Mouse (Mus musculus) limb, embryonic 15.5 days (tissue): ENCODE measurements around the gene Glod4. TPM values are rescaled to one million over a fixed set of nuclear protein-coding genes. Genes with fewer than 3 reads are reported as not detected.
A peak's percentile ranks its signal among the peaks of the same experiment; 100 is the strongest.
"Not testable (repeated sequence)": the region's sequence is repeated elsewhere in the genome, so short reads cannot be mapped to it uniquely, and the experiment has no call there.

Experiments
- ATAC-seq: fragments of 200-750 bp; cut with Nextera tagmentation; 2 replicates; pipeline ENCODE4 v1.8.0; 2017; ENCODE audit warnings: low read depth, moderate TSS enrichment; ENCODE audit not compliant: insufficient number of reproducible peaks, low FRiP score, low TSS enrichment
- H3K27ac ChIP-seq: fragments of 300-500 bp; sonication (generic); 2 replicates; pipeline ENCODE4 v1.5.1; 2015; ENCODE audit warnings: moderate library complexity, mild to moderate bottlenecking, inconsistent platforms
- H3K27me3 ChIP-seq: fragments of 300-500 bp; sonication (generic); 2 replicates; pipeline ENCODE4 v1.6.1; 2015; ENCODE audit warnings: inconsistent platforms
- H3K36me3 ChIP-seq: fragments of 300-500 bp; sonication (generic); 2 replicates; pipeline ENCODE4 v1.6.1; 2015; ENCODE audit warnings: inconsistent platforms
- H3K4me1 ChIP-seq: fragments of 300-500 bp; sonication (generic); 2 replicates; pipeline ENCODE4 v1.6.1; 2015; ENCODE audit warnings: inconsistent platforms
- H3K4me2 ChIP-seq: fragments of 300-500 bp; sonication (generic); 2 replicates; pipeline ENCODE4 v1.6.1; 2015; ENCODE audit warnings: mild to moderate bottlenecking, inconsistent platforms
- H3K4me3 ChIP-seq: fragments of 300-500 bp; sonication (generic); 2 replicates; pipeline ENCODE4 v1.5.1; 2015; ENCODE audit warnings: mild to moderate bottlenecking, inconsistent platforms
- H3K9ac ChIP-seq: fragments of 300-500 bp; sonication (generic); 2 replicates; pipeline ENCODE4 v1.6.1; 2015; ENCODE audit warnings: inconsistent platforms
- H3K9me3 ChIP-seq: fragments of 300-500 bp; sonication (generic); 2 replicates; pipeline ENCODE4 v1.6.1; 2016; ENCODE audit warnings: inconsistent platforms
- WGBS: fragments of 180-500 bp; shearing (Covaris S2); methylation state at CpG from one replicate; pipeline ENCODE4 v1.1.7; 2015; 5-methylcytosine and 5-hydroxymethylcytosine counted together
- polyA plus RNA-seq: library from polyadenylated mRNA; unstranded; fragments of >200 nt; fragmentation: Nextera tagmentation; extraction: Ambion mirVana; gene quantifications from 2 replicates; pipeline ENCODE4 v1.2.1, GENCODE M21; 2015

Glod4 gene
- polyA plus RNA-seq, 1 experiment from 2014 or later = 131 TPM

DNA sequence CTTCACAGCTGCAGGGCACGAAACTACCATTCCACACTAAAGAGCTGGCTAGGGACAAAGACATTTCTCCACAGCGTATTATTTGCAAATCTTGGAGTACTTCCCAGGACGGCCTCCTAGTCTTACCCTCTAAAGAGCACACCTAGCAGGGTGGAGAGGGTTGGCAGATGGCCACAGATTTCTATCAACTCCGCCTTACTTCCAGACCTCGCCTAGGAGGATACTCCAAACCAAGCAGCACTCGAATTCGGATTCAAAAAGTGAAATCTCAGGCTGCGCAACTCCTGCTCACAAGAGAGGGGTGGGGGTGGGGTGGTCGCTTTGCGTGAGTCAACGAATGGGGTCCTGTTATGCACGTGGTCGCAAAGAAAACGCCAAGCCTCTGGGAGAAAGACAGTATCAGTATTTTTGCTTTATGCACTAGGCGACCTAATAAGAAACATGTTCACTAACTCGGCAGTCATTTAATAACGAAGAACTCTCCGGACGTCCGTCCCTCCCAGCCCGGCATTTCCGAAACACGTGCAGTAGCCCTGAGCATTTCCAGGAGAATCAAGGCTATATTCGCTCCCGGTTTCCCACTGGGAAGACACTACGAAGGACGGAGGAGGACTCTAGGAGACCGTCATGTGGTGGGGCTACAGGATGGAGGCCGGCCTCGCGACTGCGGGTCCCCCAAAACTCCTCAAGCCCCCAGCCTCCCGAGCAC is 26.7 kb downstream of the Glod4 start:
- H3K4me3 ChIP-seq = peak overlapping the region; percentile 57
- H3K9me3 ChIP-seq = no peaks in the 10 kb centered on the region
- no peaks in the 10 kb centered on the region for H3K27me3 ChIP-seq
- H3K4me2 ChIP-seq = peak overlapping the region; percentile 68
- H3K4me1 ChIP-seq = peaks cover 16% of the 10 kb centered on the region
- peak overlapping the region; percentile 93 for H3K27ac ChIP-seq
- 1% methylated on average over 33 of the region's 33 CpGs for WGBS
- peak overlapping the region; percentile 64 for H3K9ac ChIP-seq
- H3K36me3 ChIP-seq = peaks cover 53% of the 10 kb centered on the region
- peak; percentile 22; the same call in 1 of the 2 replicates for ATAC-seq

DNA sequence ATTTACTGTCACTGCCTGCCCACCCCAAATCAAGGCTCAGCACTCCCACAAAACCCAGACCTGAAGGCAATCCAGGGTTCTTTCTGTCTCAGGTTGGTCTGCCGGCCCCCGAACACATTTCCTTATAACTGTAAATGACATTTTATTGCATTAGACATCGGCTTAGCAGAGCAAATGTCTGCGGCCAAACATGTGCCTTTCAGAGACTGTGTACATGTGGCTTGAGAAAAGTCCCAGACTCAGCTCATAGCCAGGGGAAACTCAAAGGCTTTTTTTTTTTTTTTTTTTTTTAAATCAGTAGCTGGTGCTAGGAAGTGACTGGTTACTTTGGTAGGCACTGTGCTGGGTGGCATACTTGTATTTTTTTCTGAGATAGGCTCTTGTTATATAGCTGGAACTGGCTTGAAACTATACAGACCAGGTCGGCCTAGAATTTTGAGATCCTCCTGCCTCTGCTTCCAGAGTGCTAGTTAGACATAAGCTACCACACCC is 27.4 kb downstream of the Glod4 start:
- no peaks in the 10 kb centered on the region for H3K9me3 ChIP-seq
- H3K27ac ChIP-seq = peak overlapping the region; percentile 93
- WGBS = 65% methylated on average over 5 of the region's 5 CpGs
- ATAC-seq = no peak
- no peak overlapping the region for H3K9ac ChIP-seq
- H3K4me3 ChIP-seq = peak overlapping the region; percentile 57
- H3K4me1 ChIP-seq = peaks cover 16% of the 10 kb centered on the region
- peaks cover 46% of the 10 kb centered on the region for H3K36me3 ChIP-seq
- H3K4me2 ChIP-seq = peak overlapping the region; percentile 68
- no peaks in the 10 kb centered on the region for H3K27me3 ChIP-seq

GRCm38 (mm10) chr11:76215011-76215410 is 28.5 kb downstream of the Glod4 start:
- Histone ChIP-seq H3K4me2 (no peak overlapping the region), H3K4me3 (no peak overlapping the region), H3K9ac (no peak overlapping the region), H3K27ac (no peak overlapping the region), H3K9me3 (no peaks in the 10 kb centered on the region), H3K4me1 (peaks cover 17% of the 10 kb centered on the region), H3K36me3 (peaks cover 44% of the 10 kb centered on the region), H3K27me3 (no peaks in the 10 kb centered on the region)
- WGBS = 96% methylated on average over 2 of the region's 2 CpGs
- no peak for ATAC-seq

GRCm38 (mm10) chr11:76213841-76214240 is 29.7 kb downstream of the Glod4 start:
- H3K36me3 ChIP-seq = peaks cover 43% of the 10 kb centered on the region
- no peak for ATAC-seq
- no peak overlapping the region for H3K4me3 ChIP-seq
- H3K9ac ChIP-seq = no peak overlapping the region
- peaks cover 20% of the 10 kb centered on the region for H3K4me1 ChIP-seq
- H3K27ac ChIP-seq = no peak overlapping the region
- WGBS = 88% methylated on average over 5 of the region's 5 CpGs
- no peaks in the 10 kb centered on the region for H3K9me3 ChIP-seq
- H3K27me3 ChIP-seq = no peaks in the 10 kb centered on the region
- H3K4me2 ChIP-seq = no peak overlapping the region

DNA sequence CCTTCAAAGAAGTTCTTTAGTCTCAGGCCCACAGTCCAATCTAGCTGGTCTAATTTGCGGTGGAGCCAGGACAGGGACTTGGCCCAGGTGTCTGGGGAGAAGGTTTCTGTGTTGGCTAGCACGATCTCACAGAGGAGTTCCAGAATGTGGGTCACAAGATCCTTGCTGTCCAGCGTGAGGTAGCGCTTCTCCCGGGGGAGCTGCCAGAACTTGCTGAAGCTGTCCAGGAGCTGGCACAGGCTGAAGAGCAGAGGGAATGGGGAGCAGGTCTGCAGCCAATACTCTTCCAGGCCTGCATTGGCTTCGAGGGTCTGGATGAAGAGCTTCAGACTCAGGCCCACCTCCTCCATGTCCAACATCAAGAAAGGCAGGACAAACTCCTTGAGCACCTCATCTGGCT is 31.9 kb downstream of the Glod4 start:
- Histone ChIP-seq H3K4me1 (peaks cover 15% of the 10 kb centered on the region), H3K36me3 (peaks cover 63% of the 10 kb centered on the region)
- H3K9ac ChIP-seq, H3K4me2 ChIP-seq, ATAC-seq, H3K27me3 ChIP-seq, H3K27ac ChIP-seq, H3K9me3 ChIP-seq, H3K4me3 ChIP-seq: not testable (repeated sequence)
- 96% methylated on average over 6 of the region's 6 CpGs for WGBS

- H3K36me3 ChIP-seq = peaks cover 74% of the 10 kb centered on the region
- H3K4me2 ChIP-seq = no peak overlapping the region
- peak overlapping the region; percentile 22; the same call in 1 of the 2 replicates for H3K27ac ChIP-seq
- no peaks in the 10 kb centered on the region for H3K9me3 ChIP-seq
- no peak overlapping the region for H3K4me3 ChIP-seq
- H3K9ac ChIP-seq = no peak overlapping the region
- no peak for ATAC-seq
- WGBS = 74% methylated on average over 13 of the region's 13 CpGs
- no peaks in the 10 kb centered on the region for H3K27me3 ChIP-seq
- peaks cover 4% of the 10 kb centered on the region; the same call in 1 of the 2 replicates for H3K4me1 ChIP-seq
Measured at GRCm38 (mm10) chr11:76210228-76210985, 33.1 kb downstream of the Glod4 start.

- ATAC-seq = no peak
- Histone ChIP-seq H3K9ac (no peak overlapping the region), H3K36me3 (peaks cover 56% of the 10 kb centered on the region), H3K4me2 (no peak overlapping the region), H3K4me1 (peaks cover 13% of the 10 kb centered on the region), H3K4me3 (no peak overlapping the region), H3K9me3 (no peaks in the 10 kb centered on the region), H3K27ac (no peak overlapping the region), H3K27me3 (no peaks in the 10 kb centered on the region)
- 91% methylated on average over 5 of the region's 5 CpGs for WGBS
Measured at GRCm38 (mm10) chr11:76206793-76207192, 36.7 kb downstream of the Glod4 start.

GRCm38 (mm10) chr11:76201761-76202674 is 41.5 kb downstream of the Glod4 start:
- Histone ChIP-seq H3K9me3 (no peaks in the 10 kb centered on the region), H3K27ac (peak overlapping the region; percentile 89), H3K4me2 (peak overlapping the region; percentile 88), H3K4me1 (peaks cover 16% of the 10 kb centered on the region), H3K4me3 (peak overlapping the region; percentile 88), H3K9ac (peak overlapping the region; percentile 81), H3K27me3 (no peaks in the 10 kb centered on the region), H3K36me3 (peaks cover 23% of the 10 kb centered on the region)
- peak; percentile 97 for ATAC-seq
- under 1% methylated on average over 84 of the region's 90 CpGs for WGBS

DNA sequence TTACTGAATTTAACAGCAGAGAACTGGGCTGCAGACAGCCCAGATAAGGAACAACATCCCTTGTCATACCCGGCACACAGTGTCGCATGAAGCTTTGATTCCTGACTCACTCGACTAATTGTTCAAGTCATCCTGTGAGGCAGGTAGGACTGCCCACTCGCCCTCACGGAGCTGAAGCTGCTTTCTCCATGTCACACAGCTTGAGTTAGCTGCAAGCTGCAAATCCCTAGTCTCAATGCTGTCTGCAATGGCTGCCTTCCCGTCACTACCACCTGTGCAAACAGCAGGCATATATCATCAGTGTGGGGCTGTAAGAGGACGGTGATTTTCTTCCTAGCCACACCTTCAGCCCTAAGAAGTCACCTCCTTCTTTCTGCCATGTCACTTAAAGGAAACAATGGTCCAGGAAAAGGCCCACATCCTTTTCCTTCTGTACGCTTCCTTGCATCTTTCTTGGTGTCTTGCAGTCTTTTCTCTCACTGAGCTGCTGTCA is 46.5 kb downstream of the Glod4 start:
- Histone ChIP-seq H3K36me3 (no peaks in the 10 kb centered on the region), H3K9me3 (no peaks in the 10 kb centered on the region), H3K27me3 (no peaks in the 10 kb centered on the region), H3K4me1 (peaks cover 7% of the 10 kb centered on the region; the same call in 1 of the 2 replicates), H3K27ac (no peak overlapping the region), H3K4me2 (no peak overlapping the region), H3K9ac (no peak overlapping the region), H3K4me3 (no peak overlapping the region)
- ATAC-seq = no peak
- WGBS = 52% methylated on average over 8 of the region's 8 CpGs

DNA sequence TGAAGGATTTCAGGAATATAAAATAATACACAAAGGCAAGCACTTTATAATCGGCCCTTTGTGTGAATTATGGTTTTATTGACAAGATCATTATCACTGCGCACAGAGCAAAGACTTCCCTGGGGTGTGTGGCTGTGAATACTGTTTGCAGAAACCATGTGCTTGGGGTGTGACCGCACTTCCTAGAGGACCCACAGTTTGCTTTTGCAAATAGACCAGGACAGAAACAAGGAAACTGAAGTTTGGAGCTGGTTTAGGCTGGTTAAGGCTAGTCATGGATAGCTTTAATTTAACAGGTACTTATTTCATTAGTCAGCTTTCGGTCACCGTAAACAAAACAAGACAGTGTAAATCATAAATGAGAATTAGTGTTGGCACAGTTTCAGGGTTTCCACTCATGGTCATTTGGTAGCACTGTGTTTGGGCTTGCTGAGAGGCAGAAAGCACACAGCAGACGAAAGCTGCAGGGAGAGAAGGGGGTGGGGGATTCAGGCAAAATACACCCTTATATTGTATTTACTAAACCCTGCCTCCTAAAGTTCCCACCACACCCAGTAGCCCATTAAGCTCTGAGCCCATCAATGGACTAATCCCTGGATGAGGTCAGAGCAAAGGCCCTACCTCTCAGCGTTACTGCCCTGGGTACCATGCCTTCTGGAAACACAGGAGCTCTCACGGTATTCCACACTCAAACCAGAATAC is 47.1 kb downstream of the Glod4 start:
- Histone ChIP-seq H3K36me3 (no peaks in the 10 kb centered on the region), H3K4me1 (peaks cover 3% of the 10 kb centered on the region; the same call in 1 of the 2 replicates), H3K4me3 (no peak overlapping the region), H3K27me3 (no peaks in the 10 kb centered on the region), H3K9me3 (no peaks in the 10 kb centered on the region), H3K27ac (no peak overlapping the region), H3K4me2 (no peak overlapping the region), H3K9ac (no peak overlapping the region)
- WGBS = 50% methylated on average over 8 of the region's 8 CpGs
- ATAC-seq = no peak

- 74% methylated on average over 6 of the region's 6 CpGs for WGBS
- H3K36me3 ChIP-seq = no peaks in the 10 kb centered on the region
- no peak overlapping the region for H3K4me3 ChIP-seq
- no peak overlapping the region for H3K27ac ChIP-seq
- H3K4me1 ChIP-seq = no peaks in the 10 kb centered on the region
- ATAC-seq = no peak
- no peaks in the 10 kb centered on the region; the same call in 1 of the 2 replicates for H3K27me3 ChIP-seq
- H3K9ac ChIP-seq = no peak overlapping the region
- no peaks in the 10 kb centered on the region for H3K9me3 ChIP-seq
- H3K4me2 ChIP-seq = no peak overlapping the region
Measured at GRCm38 (mm10) chr11:76186908-76187307, 56.6 kb downstream of the Glod4 start.
